Mouse (Mus musculus): ENCODE data around the gene Myl6b. TPM values are rescaled to one million over a fixed set of nuclear protein-coding genes. Genes with fewer than 3 reads are reported as not detected.
A peak's percentile ranks its signal among the peaks of the same experiment; 100 is the strongest.

Gene Myl6b
- polyA plus RNA-seq, 1 experiment: 23.2 TPM

GRCm38 (mm10) chr10:128525671-128526308 is 27.3 kb upstream of the Myl6b start, which contains the start of gene Esyt1:
Esyt1 (minus strand) TSS chr10:128525871.
- Histone ChIP-seq H3K4me1 (ENCODE audit: control insufficient read depth, insufficient read depth, low read length) (peaks cover 14% of the 10 kb centered on the region), H3K27ac (ENCODE audit: control insufficient read depth, insufficient read depth, low read depth, low read length) (0 out of 2 replicates have a peak within 1 kb of the TSS, but pooled peaks have one; percentile 20), H3K36me3 (ENCODE audit: control insufficient read depth, insufficient read depth, low read length) (no peaks in the 10 kb centered on the region), H3K4me3 (ENCODE audit: control insufficient read depth, low read depth, low read length) (peak within 1 kb of the TSS; percentile 86), H3K27me3 (ENCODE audit: control insufficient read depth, insufficient read depth, low read length) (peaks cover 2% of the 10 kb centered on the region)
- TF ChIP-seq POLR2A (IDR thresholded peaks at IDR 0.05; ENCODE audit: control insufficient read depth, low read depth, low read length): no peak
- no peak for TF ChIP-seq CTCF (IDR thresholded peaks at IDR 0.05; ENCODE audit: control insufficient read depth, insufficient read depth, insufficient replicate concordance, low read depth, low read length)

DNA sequence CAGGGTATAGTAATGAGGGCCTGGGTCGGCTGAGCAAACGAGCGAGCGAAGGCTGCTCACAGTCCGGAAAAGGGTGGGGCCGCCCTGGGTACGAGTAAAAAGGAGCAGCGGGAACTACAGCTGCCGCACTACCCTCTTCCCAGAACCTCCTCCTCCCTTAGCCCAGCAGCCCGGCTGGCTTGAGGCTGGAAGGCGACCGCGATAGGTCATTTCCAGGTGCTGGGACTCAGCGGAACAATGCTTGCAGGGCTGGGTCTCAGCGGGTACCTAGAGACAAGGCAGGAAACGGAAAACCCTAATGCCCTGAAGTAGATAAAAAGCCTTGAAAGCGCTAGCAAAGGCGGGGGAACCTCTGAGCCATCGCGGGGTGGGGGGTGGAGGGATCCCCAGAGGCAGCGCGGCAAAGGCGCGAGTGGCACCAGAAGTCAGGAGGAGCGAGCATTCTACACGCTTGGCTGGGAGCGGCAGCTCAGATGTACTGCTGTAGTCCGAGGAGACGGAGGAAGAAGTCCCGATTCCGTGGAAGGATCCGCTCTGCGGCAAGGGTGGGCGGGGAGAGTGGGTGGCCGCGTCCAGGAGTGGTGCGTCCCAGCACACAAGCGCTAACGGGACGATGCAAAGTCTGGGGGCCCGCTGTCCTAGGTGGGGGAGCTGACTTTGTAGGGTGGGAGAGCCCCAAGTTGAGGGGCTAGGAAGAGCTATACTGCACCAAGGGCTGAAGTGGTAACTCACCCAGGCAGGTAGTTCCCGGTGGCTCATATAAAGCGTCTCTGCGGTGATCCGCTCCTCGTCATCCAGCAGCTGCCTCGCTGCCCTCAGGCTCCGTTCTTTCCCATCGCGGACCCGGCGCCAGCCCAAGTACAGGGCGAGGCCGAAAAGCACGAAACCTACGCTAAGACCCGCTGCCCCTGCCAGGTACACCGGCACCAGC is 26.5 kb upstream of the Myl6b start:
- peak overlapping the region; percentile 86 for H3K4me3 ChIP-seq (ENCODE audit: control insufficient read depth, low read depth, low read length)
- TF ChIP-seq CTCF (IDR thresholded peaks at IDR 0.05; ENCODE audit: control insufficient read depth, insufficient read depth, insufficient replicate concordance, low read depth, low read length): no peak
- no peak for TF ChIP-seq POLR2A (IDR thresholded peaks at IDR 0.05; ENCODE audit: control insufficient read depth, low read depth, low read length)
- no peaks in the 10 kb centered on the region for H3K36me3 ChIP-seq (ENCODE audit: control insufficient read depth, insufficient read depth, low read length)
- 0 out of 2 replicates have a peak overlapping the region, but pooled peaks have one; percentile 20 for H3K27ac ChIP-seq (ENCODE audit: control insufficient read depth, insufficient read depth, low read depth, low read length)
- H3K4me1 ChIP-seq (ENCODE audit: control insufficient read depth, insufficient read depth, low read length): peaks cover 14% of the 10 kb centered on the region
- peaks cover 2% of the 10 kb centered on the region for H3K27me3 ChIP-seq (ENCODE audit: control insufficient read depth, insufficient read depth, low read length)

GRCm38 (mm10) chr10:128524111-128524731 is 25.7 kb upstream of the Myl6b start:
- no peak overlapping the region for H3K4me3 ChIP-seq (ENCODE audit: control insufficient read depth, low read depth, low read length)
- no peaks in the 10 kb centered on the region for H3K36me3 ChIP-seq (ENCODE audit: control insufficient read depth, insufficient read depth, low read length)
- H3K27ac ChIP-seq (ENCODE audit: control insufficient read depth, insufficient read depth, low read depth, low read length): no peak overlapping the region
- peaks cover 14% of the 10 kb centered on the region for H3K4me1 ChIP-seq (ENCODE audit: control insufficient read depth, insufficient read depth, low read length)
- peaks cover 2% of the 10 kb centered on the region for H3K27me3 ChIP-seq (ENCODE audit: control insufficient read depth, insufficient read depth, low read length)
- TF ChIP-seq POLR2A (IDR thresholded peaks at IDR 0.05; ENCODE audit: control insufficient read depth, low read depth, low read length) (no peak), CTCF (IDR thresholded peaks at IDR 0.05; ENCODE audit: control insufficient read depth, insufficient read depth, insufficient replicate concordance, low read depth, low read length) (no peak)

DNA sequence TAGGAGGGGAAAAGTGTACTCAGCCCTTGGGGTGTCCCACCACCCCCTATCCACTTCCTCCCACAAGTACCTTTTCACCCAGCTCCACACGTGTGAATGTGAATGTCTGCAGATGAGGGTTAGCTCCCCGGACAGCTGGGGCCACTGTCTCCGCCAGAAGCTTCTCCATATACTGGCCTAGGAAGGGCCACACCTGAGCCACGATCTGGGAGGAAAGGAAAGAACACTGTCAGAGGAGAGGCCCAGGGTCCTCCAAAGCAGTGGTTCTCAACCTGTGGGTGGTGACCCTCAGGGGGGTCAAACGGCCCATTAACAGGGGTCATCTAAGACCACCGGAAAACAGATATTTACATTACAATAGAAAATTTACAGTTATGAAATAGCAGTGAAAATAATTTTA is 23.9 kb upstream of the Myl6b start:
- Histone ChIP-seq H3K4me1 (ENCODE audit: control insufficient read depth, insufficient read depth, low read length) (peaks cover 14% of the 10 kb centered on the region), H3K27ac (ENCODE audit: control insufficient read depth, insufficient read depth, low read depth, low read length) (no peak overlapping the region), H3K27me3 (ENCODE audit: control insufficient read depth, insufficient read depth, low read length) (peaks cover 2% of the 10 kb centered on the region), H3K36me3 (ENCODE audit: control insufficient read depth, insufficient read depth, low read length) (no peaks in the 10 kb centered on the region), H3K4me3 (ENCODE audit: control insufficient read depth, low read depth, low read length) (no peak overlapping the region)
- TF ChIP-seq CTCF (IDR thresholded peaks at IDR 0.05; ENCODE audit: control insufficient read depth, insufficient read depth, insufficient replicate concordance, low read depth, low read length) (no peak), POLR2A (IDR thresholded peaks at IDR 0.05; ENCODE audit: control insufficient read depth, low read depth, low read length) (no peak)

DNA sequence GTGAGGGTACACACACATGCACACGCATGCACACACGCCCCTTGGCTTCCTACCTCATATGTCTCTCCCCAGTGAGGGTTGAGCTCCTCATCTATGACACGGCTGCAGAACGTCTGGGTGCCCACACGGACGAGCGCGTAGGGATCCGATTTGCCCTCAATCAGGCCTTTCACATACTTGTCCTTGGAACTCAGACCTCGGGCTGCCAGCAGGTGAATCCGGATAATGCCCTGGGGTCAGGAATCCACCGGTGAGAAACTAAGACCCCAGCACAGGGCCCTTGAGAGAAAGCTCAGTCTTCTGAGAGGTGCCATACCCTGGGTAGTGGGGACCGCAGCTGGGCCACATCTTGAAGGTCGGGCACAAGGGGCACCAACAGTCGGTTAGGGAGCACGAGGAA is 22.1 kb upstream of the Myl6b start:
- TF ChIP-seq POLR2A (IDR thresholded peaks at IDR 0.05; ENCODE audit: control insufficient read depth, low read depth, low read length) (no peak), CTCF (IDR thresholded peaks at IDR 0.05; ENCODE audit: control insufficient read depth, insufficient read depth, insufficient replicate concordance, low read depth, low read length) (no peak)
- Histone ChIP-seq H3K4me3 (ENCODE audit: control insufficient read depth, low read depth, low read length) (no peak overlapping the region), H3K36me3 (ENCODE audit: control insufficient read depth, insufficient read depth, low read length) (no peaks in the 10 kb centered on the region), H3K27me3 (ENCODE audit: control insufficient read depth, insufficient read depth, low read length) (peaks cover 2% of the 10 kb centered on the region), H3K4me1 (ENCODE audit: control insufficient read depth, insufficient read depth, low read length) (peaks cover 23% of the 10 kb centered on the region), H3K27ac (ENCODE audit: control insufficient read depth, insufficient read depth, low read depth, low read length) (no peak overlapping the region)

DNA sequence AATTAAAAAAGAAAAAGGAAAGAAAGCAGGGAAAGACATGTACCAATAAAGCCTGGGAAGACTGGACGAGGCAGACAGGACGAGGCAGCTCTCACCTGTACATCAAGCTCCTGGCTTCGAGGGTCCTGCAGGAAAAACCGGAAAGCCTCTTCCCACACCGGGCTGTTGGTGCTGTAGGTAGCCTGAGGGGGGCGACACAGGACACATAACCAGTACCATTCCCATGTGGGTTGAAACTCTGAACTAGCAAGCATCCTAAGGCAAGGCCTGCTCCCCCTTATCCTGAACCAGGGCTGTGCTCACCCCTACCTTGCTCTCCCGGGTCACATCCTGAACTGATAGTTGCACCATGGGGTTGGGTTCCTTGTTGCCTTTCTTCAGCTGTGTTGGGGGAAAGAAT is 20.3 kb upstream of the Myl6b start:
- Histone ChIP-seq H3K27me3 (ENCODE audit: control insufficient read depth, insufficient read depth, low read length) (no peaks in the 10 kb centered on the region; the same call in 1 of the 2 replicates), H3K4me1 (ENCODE audit: control insufficient read depth, insufficient read depth, low read length) (peaks cover 12% of the 10 kb centered on the region)
- no peak for TF ChIP-seq POLR2A (IDR thresholded peaks at IDR 0.05; ENCODE audit: control insufficient read depth, low read depth, low read length)
- peak; percentile 47; the same call in 1 of the 2 replicates for TF ChIP-seq CTCF (IDR thresholded peaks at IDR 0.05; ENCODE audit: control insufficient read depth, insufficient read depth, insufficient replicate concordance, low read depth, low read length)

GRCm38 (mm10) chr10:128516677-128517076 is 18.2 kb upstream of the Myl6b start:
- no peak overlapping the region for H3K4me3 ChIP-seq (ENCODE audit: control insufficient read depth, low read depth, low read length)
- H3K36me3 ChIP-seq (ENCODE audit: control insufficient read depth, insufficient read depth, low read length): no peaks in the 10 kb centered on the region
- H3K27me3 ChIP-seq (ENCODE audit: control insufficient read depth, insufficient read depth, low read length): no peaks in the 10 kb centered on the region; the same call in 1 of the 2 replicates
- TF ChIP-seq POLR2A (IDR thresholded peaks at IDR 0.05; ENCODE audit: control insufficient read depth, low read depth, low read length): no peak
- no peak for TF ChIP-seq CTCF (IDR thresholded peaks at IDR 0.05; ENCODE audit: control insufficient read depth, insufficient read depth, insufficient replicate concordance, low read depth, low read length)
- no peak overlapping the region for H3K27ac ChIP-seq (ENCODE audit: control insufficient read depth, insufficient read depth, low read depth, low read length)
- peaks cover 11% of the 10 kb centered on the region for H3K4me1 ChIP-seq (ENCODE audit: control insufficient read depth, insufficient read depth, low read length)

More for the DNA sequence above, 20.3 kb upstream of the Myl6b start:
- no peak overlapping the region for H3K27ac ChIP-seq (ENCODE audit: control insufficient read depth, insufficient read depth, low read depth, low read length)
- no peaks in the 10 kb centered on the region for H3K36me3 ChIP-seq (ENCODE audit: control insufficient read depth, insufficient read depth, low read length)
- no peak overlapping the region for H3K4me3 ChIP-seq (ENCODE audit: control insufficient read depth, low read depth, low read length)
